Mouse (Mus musculus) embryonic fibroblast, embryonic 13.5 days (primary cell): ENCODE results near the gene Gse1. TPM values are rescaled to one million over a fixed set of nuclear protein-coding genes. Genes with fewer than 3 reads are reported as not detected.
A peak's percentile ranks its signal among the peaks of the same experiment; 100 is the strongest.

Source experiments
- H3K27ac ChIP-seq: 2 replicates; pipeline ENCODE4 v1.5.1; 2012; ENCODE audit warnings: low read length, control low read depth, inconsistent platforms; ENCODE audit not compliant: insufficient read depth
- H3K4me1 ChIP-seq: 2 replicates; pipeline ENCODE4 v1.6.1; 2011; ENCODE audit warnings: low read length; ENCODE audit not compliant: control insufficient read depth, insufficient read depth
- H3K4me3 ChIP-seq: 2 replicates; pipeline ENCODE4 v1.5.1; 2011; ENCODE audit warnings: mild to moderate bottlenecking, control low read depth, low read length; ENCODE audit not compliant: insufficient read depth
- CTCF ChIP-seq: IDR thresholded peaks from 2 replicates; pipeline ENCODE4 v1.5.1; 2011; ENCODE audit warnings: mild to moderate bottlenecking, control low read depth, low read length, moderate library complexity, borderline replicate concordance; ENCODE audit not compliant: insufficient read depth
- POLR2A ChIP-seq: IDR thresholded peaks from 2 replicates; pipeline ENCODE4 v1.6.1; 2011; ENCODE audit warnings: low read depth, mild to moderate bottlenecking, control low read depth, low read length, moderate library complexity
- polyA plus RNA-seq: library from polyadenylated mRNA; stranded (reverse); fragments of >200 nt; gene quantifications from 2 replicates; pipeline ENCODE4 v1.2.4, GENCODE M21; 2011; ENCODE audit warnings: low read depth; ENCODE audit not compliant: missing spikeins, insufficient read length

Gene Gse1
- polyA plus RNA-seq, 1 experiment, result 13.4 TPM

DNA sequence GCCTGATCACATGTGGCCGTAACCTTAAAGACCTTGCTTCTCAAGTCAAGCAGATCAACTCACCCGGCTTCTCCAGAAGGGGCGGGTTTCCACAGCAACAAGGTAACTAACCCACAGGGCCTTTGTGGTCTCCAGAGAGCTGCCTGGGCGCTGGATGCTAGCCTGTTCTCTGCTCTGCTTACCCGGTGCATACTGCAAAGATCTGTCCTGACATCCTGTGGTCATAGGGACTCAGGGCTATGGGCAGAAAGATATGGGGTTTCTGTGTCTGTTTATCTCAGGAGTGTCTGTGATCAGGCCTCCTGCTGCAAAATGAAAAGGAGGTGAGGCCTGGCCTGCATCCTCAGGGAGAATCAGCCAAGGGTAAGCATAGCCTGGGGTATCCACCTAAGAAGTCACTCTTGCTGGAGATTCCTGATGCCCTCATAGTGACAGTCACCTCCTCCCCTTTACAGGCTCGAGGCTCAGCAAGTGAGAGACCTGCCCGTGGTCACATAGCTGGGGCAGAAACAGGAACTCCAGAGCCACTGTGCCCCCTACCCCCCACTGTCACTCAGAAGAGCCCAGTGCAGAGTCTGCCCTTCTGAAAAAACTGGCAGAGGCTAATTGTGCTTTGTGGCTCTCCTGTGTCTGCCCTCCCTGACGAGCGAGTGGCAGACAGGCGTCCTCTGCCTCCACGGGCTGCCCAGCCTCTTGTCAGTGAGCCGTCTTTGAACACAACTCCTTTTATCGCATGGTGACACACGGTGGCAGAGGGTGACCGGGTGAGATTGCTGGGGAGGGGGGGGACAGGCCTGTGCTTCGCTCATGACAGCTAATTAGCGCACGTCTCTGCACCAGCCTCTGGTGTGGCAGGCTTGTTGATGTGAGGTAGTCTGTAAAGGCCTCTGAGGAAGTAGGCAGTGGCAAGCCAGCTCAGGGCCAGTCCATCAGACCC lies 65.4 kb downstream of the Gse1 start:
- no peak overlapping the region for H3K27ac ChIP-seq
- TF ChIP-seq CTCF (no peak), POLR2A (no peak)
- H3K4me3 ChIP-seq, result no peak overlapping the region
- H3K4me1 ChIP-seq, result 0 out of 2 replicates have a peak, but pooled peaks cover 2% of the 10 kb centered on the region

GRCm38 (mm10) chr8:120294982-120295870 lies 67.0 kb downstream of the Gse1 start:
- TF ChIP-seq POLR2A (no peak), CTCF (no peak)
- Histone ChIP-seq H3K4me1 (peaks cover 2% of the 10 kb centered on the region; the same call in 1 of the 2 replicates), H3K4me3 (no peak overlapping the region), H3K27ac (no peak overlapping the region)

GRCm38 (mm10) chr8:120297000-120297399 lies 68.7 kb downstream of the Gse1 start:
- TF ChIP-seq POLR2A (no peak), CTCF (no peak)
- peaks cover 2% of the 10 kb centered on the region; the same call in 1 of the 2 replicates for H3K4me1 ChIP-seq
- no peak overlapping the region for H3K4me3 ChIP-seq
- H3K27ac ChIP-seq, result no peak overlapping the region

GRCm38 (mm10) chr8:120298601-120299532 lies 70.6 kb downstream of the Gse1 start:
- peaks cover 2% of the 10 kb centered on the region; the same call in 1 of the 2 replicates for H3K4me1 ChIP-seq
- no peak for TF ChIP-seq CTCF
- no peak for TF ChIP-seq POLR2A
- no peak overlapping the region for H3K4me3 ChIP-seq
- peak overlapping the region; percentile 41 for H3K27ac ChIP-seq

- no peak overlapping the region for H3K27ac ChIP-seq
- H3K4me1 ChIP-seq, result peaks cover 2% of the 10 kb centered on the region; the same call in 1 of the 2 replicates
- TF ChIP-seq CTCF, result peak; percentile 95
- TF ChIP-seq POLR2A, result no peak
- no peak overlapping the region for H3K4me3 ChIP-seq
Measured at GRCm38 (mm10) chr8:120300601-120301141, 72.4 kb downstream of the Gse1 start.

DNA sequence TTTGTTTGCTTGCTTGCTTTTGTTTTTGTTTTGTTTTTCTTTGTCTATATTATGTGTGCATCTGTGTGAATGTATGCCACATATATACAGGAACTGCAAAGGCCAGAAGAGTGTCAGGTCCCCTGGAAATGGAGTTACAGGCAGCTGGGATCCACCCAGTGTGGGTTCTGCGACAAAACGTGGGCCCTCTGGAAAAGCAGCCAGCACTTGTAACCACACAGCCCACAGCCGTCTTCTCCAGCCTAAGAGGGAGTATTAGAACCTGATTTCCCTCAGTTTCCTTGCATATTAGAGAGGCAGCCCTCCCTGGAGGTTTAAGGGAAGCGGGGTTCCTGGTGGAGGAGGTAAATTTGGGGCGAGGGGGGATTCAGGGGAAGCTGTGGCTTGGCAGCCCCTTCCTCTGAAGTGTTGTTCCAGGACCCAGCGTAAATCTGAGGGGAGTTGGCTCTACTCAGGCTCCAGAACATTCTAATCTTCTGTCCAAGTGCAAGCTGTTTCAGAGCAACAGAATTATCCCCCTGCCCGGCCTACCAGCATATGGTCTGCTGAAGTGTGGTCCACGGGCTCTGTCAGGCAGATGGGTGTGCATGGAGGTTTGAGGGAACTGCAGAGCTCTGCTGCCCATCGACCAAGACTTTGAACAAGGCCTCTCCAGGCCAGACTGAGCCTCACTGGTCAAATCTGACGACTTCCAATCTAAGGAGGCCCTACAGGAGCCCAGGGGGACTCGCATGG lies 74.9 kb downstream of the Gse1 start:
- Histone ChIP-seq H3K4me3 (no peak overlapping the region), H3K27ac (no peak overlapping the region), H3K4me1 (peaks cover 2% of the 10 kb centered on the region; the same call in 1 of the 2 replicates)
- TF ChIP-seq CTCF (no peak), POLR2A (no peak)

DNA sequence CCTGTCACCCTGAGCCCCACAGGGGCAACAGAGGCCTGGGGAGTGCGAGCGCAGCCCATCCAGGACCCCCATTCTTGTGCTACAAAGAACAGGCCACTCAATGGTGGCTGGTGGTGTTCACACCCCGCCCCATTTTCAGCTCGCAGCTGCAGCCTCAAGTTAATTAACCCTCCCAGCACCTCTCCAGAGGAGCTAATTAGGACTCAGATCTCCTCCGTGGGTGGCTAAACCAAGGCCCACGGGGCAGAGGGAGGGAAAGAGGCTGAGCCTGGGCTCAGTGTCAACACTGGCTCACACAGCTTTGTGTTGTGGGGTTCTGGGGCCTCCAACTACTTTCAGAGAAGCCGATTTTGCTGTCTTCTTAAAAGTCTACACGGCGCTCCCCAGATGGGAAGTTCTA lies 75.8 kb downstream of the Gse1 start:
- no peak overlapping the region for H3K4me3 ChIP-seq
- H3K4me1 ChIP-seq, result no peaks in the 10 kb centered on the region; the same call in 1 of the 2 replicates
- no peak for TF ChIP-seq CTCF
- no peak for TF ChIP-seq POLR2A
- H3K27ac ChIP-seq, result no peak overlapping the region

DNA sequence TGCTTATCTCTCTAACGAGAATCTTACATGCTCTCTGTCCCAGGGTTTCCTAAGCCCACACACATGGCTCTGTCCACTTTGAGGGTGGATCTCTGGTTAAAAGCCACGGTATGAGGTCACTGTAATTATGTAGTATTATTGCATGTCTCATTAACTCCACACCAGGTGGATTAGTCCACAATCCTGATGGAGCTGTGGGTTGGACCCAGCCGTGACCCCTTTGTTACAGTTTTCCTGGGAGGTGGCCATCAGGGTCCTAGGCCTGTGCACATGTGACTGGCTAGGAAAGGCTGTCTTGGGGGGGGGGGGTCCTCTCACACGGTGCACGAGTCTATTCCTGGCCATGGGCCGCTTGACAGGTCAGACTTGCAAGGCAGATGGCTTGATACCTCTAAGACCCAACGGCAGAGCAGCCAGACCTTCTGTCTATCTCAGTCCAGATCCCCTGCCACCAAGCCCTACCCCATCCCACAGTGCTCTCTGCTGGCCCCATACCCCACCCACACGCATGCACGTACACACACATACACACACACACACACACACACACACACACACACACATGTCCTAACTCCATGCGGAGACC lies 77.6 kb downstream of the Gse1 start:
- no peak for TF ChIP-seq POLR2A
- no peaks in the 10 kb centered on the region for H3K4me1 ChIP-seq
- no peak overlapping the region for H3K27ac ChIP-seq
- H3K4me3 ChIP-seq, result no peak overlapping the region
